ENCODE assay signal across 8 mouse cellular contexts in genomic region chr8:70804481-70805206, GRCm38 (mm10). TPM values are rescaled to one million over a fixed set of nuclear protein-coding genes. Genes with fewer than 3 reads are reported as not detected.
DNase-seq lines count a peak whose midpoint lies in the region; ATAC-seq and TF ChIP-seq lines count a peak whose summit lies in the region.

Gene Mast3 (minus strand): TSS chr8:70805054.

- peak; percentile 90 for ATAC-seq in forebrain, embryonic 15.5 days (replicated peaks)

- TF ChIP-seq CTCF in ES-Bruce4 (IDR thresholded peaks at IDR 0.05; ENCODE audit: low read depth, low read length), result no peak
- TF ChIP-seq CTCF in bone marrow macrophage, adult 2 months (IDR thresholded peaks at IDR 0.05; ENCODE audit: low read depth, low read length), result no peak

- DNase-seq in heart, postnatal 36 days, result peak; percentile 83 to 87
- DNase-seq in layer of hippocampus, adult 8-10 months (ENCODE audit: low spot score in 2 of 2), result peak in 1 of 2 experiments; percentile 79
- peak; percentile 93 for DNase-seq in lung, postnatal 10 days
- DNase-seq in ovary, postnatal 36 days (ENCODE audit: low spot score), result peak; percentile 84
- DNase-seq in thymus, postnatal 25 days, result peak; percentile 84

- TF ChIP-seq POLR2A in ES-Bruce4 (IDR thresholded peaks at IDR 0.05; ENCODE audit: insufficient read depth, low read length), result peak; percentile 53
- no peak for TF ChIP-seq POLR2A in bone marrow macrophage, adult 2 months (IDR thresholded peaks at IDR 0.05; ENCODE audit: borderline replicate concordance, low read depth, low read length)

- no peaks in the 10 kb centered on the region for H3K27me3 ChIP-seq in ES-Bruce4 (ENCODE audit: control insufficient read depth, insufficient read depth, low read length, poor library complexity, severe bottlenecking)
- H3K27me3 ChIP-seq in forebrain, embryonic 15.5 days, result peaks cover 32% of the 10 kb centered on the region

- H3K4me1 ChIP-seq in ES-Bruce4 (ENCODE audit: control insufficient read depth, insufficient read depth, low read length), result peaks cover 4% of the 10 kb centered on the region
- H3K4me1 ChIP-seq in bone marrow macrophage, adult 2 months (ENCODE audit: control insufficient read depth, insufficient read depth, low read length), result peaks cover 48% of the 10 kb centered on the region
- H3K4me1 ChIP-seq in forebrain, embryonic 15.5 days, result peaks cover 25% of the 10 kb centered on the region

- WGBS in forebrain, embryonic 15.5 days, result 1% methylated on average over 45 of the region's 45 CpGs

- intact Hi-C loops in heart, postnatal 36 days (cut with DNase I), result no loop called here

- peak within 1 kb of the TSS; percentile 89 for H3K4me3 ChIP-seq in ES-Bruce4 (ENCODE audit: low read depth, low read length)
- H3K4me3 ChIP-seq in bone marrow macrophage, adult 2 months (ENCODE audit: insufficient read depth, low read length), result peak within 1 kb of the TSS; percentile 70
- peak within 1 kb of the TSS; percentile 65 for H3K4me3 ChIP-seq in forebrain, embryonic 15.5 days

- H3K9ac ChIP-seq in ES-Bruce4 (ENCODE audit: low read depth, poor library complexity, severe bottlenecking), result peak within 1 kb of the TSS; percentile 20
- H3K9ac ChIP-seq in forebrain, embryonic 15.5 days (replicated peaks), result peak within 1 kb of the TSS; percentile 58

- H3K9me3 ChIP-seq in ES-Bruce4 (replicated peaks; ENCODE audit: control insufficient read depth, insufficient read depth, low read length, poor library complexity, severe bottlenecking), result no peaks in the 10 kb centered on the region
- no peaks in the 10 kb centered on the region for H3K9me3 ChIP-seq in forebrain, embryonic 15.5 days

- no peaks in the 10 kb centered on the region for H3K36me3 ChIP-seq in ES-Bruce4 (ENCODE audit: control insufficient read depth, insufficient read depth, low read length, poor library complexity, severe bottlenecking)
- no peaks in the 10 kb centered on the region for H3K36me3 ChIP-seq in forebrain, embryonic 15.5 days

- no peak within 1 kb of the TSS for H3K27ac ChIP-seq in ES-Bruce4 (ENCODE audit: insufficient read depth, low read length)
- H3K27ac ChIP-seq in bone marrow macrophage, adult 2 months (ENCODE audit: insufficient read depth, low read depth, low read length), result peak within 1 kb of the TSS; percentile 91
- no peak within 1 kb of the TSS for H3K27ac ChIP-seq in forebrain, embryonic 15.5 days (replicated peaks)

- no peak for TF ChIP-seq EP300 in ES-Bruce4 (IDR thresholded peaks at IDR 0.05; ENCODE audit: insufficient read depth, low read depth, low read length)

- H3K4me2 ChIP-seq in forebrain, embryonic 15.5 days (replicated peaks), result peak within 1 kb of the TSS; percentile 95

RNA-seq across cellular contexts. Expression of gene Mast3, which starts in this region (rescaled TPM):
- 9.1 and 10.9 TPM in 2 replicates for polyA plus RNA-seq in ES-Bruce4 (2011; ENCODE audit: insufficient read depth, insufficient read length, low read depth, missing spikeins)
- polyA plus RNA-seq in bone marrow macrophage, adult 2 months (2012; ENCODE audit: insufficient read depth, insufficient read length, missing spikeins), result 57.7 and 59.6 TPM in 2 replicates
- 24.6 and 25.0 TPM in 2 replicates for polyA plus RNA-seq in forebrain, embryonic 15.5 days (2015; fragmentation: Nextera tagmentation; extraction: Ambion mirVana)
- 1 to 10 TPM; 6.4 to 8.9 TPM for total RNA-seq in heart, postnatal 36 days (2021)
- 100 to 1,000 TPM; 340 to 427 (median 396) TPM for total RNA-seq in layer of hippocampus, adult 8-10 months (2022)

Comparison
In these comparisons a context has a peak if more than half of its experiments do, and no peak if none do; other contexts are left out.
1. RNA of gene Mast3 (total RNA-seq): 340 to 427 TPM in layer of hippocampus, adult 8-10 months; 6.4 to 8.9 TPM in heart, postnatal 36 days; every median in the first group is over 10 times any median in the second.
2. Peak in every context shown above with its lines, with median percentiles within 50 percentile points of each other: H3K4me3 ChIP-seq.